Mouse (Mus musculus): ENCODE measurements around the gene Gm36028.

Gm36028 gene

GRCm38 (mm10) chr16:37861029-37861428, at the start of gene Gm36028:
TSS of gene Gm36028 (minus strand) at chr16:37861146.
- no peak for DNase-seq (ENCODE audit: low read depth, low spot score)

DNA sequence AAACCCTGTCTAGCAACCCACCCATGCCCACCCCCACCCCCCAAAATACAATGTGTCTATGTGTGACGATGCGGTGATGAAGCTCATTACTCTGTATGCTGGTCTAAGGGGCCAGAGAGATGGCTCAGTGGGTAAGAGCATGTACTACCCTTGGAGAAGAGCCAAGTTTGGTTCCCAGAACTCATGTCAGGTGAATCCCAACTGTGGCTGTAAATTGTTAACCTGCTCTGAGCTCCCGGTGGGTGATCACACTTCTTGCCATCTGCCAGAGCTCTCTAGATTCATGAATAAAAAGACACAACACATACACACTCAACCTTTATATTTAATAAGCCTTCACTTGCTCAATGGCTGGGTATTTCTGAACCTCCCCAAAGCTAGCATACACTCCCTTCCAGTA, 45.5 kb upstream of the Gm36028 start:
- DNase-seq (ENCODE audit: low read depth, low spot score) = no peak

DNA sequence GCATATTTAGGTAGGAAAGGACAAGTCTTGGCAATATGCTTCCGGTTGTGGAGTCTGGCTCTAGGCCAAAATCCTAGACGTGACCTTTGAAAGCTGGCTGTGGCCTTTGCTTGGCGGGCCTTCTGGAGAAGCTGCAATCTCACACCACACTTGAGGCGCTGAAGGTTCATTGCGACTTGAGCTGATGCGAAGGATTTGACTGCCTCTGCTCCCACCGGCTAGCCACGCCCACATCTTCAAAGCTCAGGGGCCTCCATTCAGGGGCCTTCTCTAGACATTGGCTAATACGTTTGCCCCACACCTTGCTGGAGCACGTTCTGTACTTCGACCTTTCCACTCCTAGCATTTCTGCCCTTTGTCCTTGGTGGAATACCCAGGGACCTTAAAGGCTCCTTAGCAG, 40.4 kb upstream of the Gm36028 start:
- peak; percentile 43 for DNase-seq (ENCODE audit: low read depth, low spot score)

DNA sequence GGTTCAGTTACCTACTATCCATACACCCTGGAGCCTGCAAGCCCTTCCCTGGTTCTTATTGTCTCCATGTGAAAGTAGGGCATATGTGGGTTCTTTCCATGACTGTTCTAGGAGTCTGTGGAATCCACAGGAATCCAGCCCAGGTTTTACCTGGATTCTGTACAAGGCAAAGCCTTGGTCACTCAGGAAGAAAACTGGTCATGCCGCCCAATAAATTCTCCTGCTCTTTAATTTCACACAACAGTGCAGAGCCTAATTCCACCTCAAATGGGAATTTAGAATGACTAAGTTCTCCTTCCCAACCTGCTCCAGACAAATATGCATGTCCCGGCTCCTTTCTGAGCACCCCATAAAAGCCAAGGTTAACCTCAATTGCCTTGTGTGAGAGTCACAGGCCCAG, 38.4 kb upstream of the Gm36028 start:
- DNase-seq (ENCODE audit: low read depth, low spot score) = no peak

- DNase-seq (ENCODE audit: low read depth, low spot score) = no peak
Observed at GRCm38 (mm10) chr16:37898790-37899189, 37.8 kb upstream of the Gm36028 start.

- no peak for DNase-seq (ENCODE audit: low read depth, low spot score)
Observed at GRCm38 (mm10) chr16:37893942-37894341, 33.0 kb upstream of the Gm36028 start.

DNA sequence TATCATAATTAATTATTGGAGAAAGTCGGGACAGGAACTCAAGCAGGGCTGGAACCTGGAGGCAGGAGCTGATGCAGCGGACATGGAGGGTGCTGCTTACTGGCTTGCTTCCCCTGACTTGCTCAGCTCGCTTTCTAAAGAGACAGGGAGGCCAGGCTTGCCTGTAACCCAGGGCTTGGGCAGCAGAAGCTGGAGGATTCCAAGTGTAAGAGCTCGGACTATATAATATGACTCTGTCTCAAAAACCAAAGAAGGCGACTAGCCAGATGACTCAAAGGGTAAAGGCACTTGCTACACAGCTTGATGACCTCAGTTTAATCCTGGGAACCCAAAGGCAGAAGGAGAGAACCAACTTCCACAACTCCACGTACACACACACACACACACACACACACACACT, 32.4 kb upstream of the Gm36028 start:
- no peak for DNase-seq (ENCODE audit: low read depth, low spot score)

DNA sequence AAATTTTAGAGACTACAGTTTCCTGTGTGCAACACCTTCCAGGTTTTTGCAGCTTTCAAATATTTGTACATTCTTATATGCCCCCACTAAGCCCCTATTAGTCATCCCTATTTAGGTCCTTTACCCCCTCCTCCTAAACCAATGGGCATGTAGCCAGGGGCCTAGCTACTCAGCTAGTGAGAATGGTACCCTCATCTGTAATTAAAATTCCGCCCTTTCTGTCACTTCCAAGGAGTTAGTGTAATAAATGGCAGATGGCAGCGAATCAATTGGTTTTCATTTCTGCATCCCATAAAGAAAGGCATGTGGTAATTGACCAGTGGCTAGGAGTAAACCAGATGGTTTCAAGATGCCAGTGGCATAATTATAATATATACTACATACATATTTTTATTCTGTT, 31.7 kb upstream of the Gm36028 start:
- DNase-seq (ENCODE audit: low read depth, low spot score) = no peak

GRCm38 (mm10) chr16:37888986-37889385, 28.0 kb upstream of the Gm36028 start:
- no peak for DNase-seq (ENCODE audit: low read depth, low spot score)

DNA sequence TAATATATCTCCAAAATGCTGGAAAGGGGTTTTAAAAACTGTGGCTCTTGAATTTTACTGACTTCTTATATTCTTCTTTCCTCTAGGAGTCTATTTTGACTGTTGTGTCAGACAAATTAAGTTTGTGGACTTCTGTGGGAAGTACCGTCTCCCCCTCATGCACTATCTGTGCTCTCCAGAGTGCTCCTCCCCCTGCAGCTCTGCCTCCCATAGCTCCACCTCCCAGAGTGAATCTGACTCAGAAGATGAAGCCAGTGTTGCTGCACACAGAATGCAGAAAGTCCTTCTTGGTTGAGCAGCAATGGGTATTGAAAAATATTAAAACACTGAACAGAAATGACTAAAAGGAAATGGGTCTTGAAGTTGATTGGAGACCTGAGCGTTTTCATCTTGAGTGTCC, 20.2 kb upstream of the Gm36028 start:
- DNase-seq (ENCODE audit: low read depth, low spot score) = no peak

GRCm38 (mm10) chr16:37879750-37880419, 18.9 kb upstream of the Gm36028 start:
- no peak for DNase-seq (ENCODE audit: low read depth, low spot score)

GRCm38 (mm10) chr16:37878951-37879505, 18.1 kb upstream of the Gm36028 start:
- peak; percentile 12 for DNase-seq (ENCODE audit: low read depth, low spot score)

GRCm38 (mm10) chr16:37877406-37877805, 16.5 kb upstream of the Gm36028 start:
- no peak for DNase-seq (ENCODE audit: low read depth, low spot score)

- no peak for DNase-seq (ENCODE audit: low read depth, low spot score)
Observed at GRCm38 (mm10) chr16:37874501-37875235, 13.7 kb upstream of the Gm36028 start.

DNA sequence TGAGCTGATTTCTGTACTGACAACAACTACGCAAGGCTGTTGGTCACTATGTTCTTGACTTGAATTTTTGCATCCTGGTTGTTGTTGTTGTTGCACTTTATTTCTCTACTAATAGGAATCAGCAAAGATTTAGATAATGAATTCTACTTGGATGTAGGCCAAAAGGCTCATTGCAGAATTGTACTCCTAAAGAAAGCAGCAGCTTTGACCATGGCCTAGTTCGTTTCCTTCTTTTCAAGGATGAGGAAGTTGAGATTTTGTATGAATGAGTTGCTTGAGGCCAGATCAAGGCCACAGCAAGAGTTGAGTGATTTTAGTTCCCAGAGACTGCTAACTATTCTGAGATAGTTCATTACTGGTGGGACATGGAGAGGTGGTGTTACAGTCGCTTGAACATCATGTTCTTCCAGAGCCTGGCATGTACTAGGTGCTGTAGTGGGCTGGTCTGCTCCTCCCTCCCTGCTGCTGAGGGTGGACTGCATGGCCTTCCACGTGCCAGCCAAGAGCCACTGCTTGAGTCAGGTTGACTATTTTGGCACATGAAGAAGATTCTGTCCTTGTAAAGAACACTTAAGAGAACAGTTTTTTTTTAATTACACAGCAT, 10.3 kb upstream of the Gm36028 start:
- no peak for DNase-seq (ENCODE audit: low read depth, low spot score)

DNA sequence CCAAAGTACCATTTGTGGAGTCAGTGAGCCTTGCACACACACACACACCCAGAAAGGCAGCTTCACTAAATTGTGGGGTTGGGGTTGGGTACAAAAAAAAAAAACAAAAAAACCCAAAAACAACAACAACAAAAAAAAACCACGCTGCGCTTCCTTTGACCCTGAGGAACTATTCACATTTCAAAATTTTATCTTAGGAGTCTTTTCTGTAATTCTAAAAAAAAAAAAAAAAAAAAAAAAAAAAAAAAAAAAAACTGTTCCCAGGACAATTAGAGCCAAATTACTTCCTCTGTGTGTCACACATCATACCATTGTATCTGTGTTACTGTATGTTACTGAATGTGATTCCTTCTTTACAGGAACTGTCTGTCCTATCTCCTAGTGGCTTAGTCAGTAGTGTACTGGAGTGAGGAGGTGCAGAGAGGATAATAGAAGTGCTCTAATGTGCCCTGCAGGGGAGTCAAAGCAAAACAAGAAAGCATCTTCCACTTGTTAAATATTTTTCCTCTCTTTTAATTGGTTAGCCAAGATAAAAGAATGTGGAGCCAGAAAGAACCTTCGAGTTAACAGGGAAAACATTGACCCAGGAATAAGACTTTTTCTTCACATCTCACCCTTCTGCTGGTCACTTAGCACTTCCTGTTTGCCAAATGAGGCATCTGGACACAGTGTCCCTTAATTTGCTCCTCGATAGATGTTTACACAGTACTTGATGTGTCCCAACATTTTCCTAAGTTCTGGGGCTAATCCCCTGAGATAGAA, 8.7 kb upstream of the Gm36028 start:
- peak; percentile 20 for DNase-seq (ENCODE audit: low read depth, low spot score)

GRCm38 (mm10) chr16:37868506-37869469, 7.8 kb upstream of the Gm36028 start:
- DNase-seq (ENCODE audit: low read depth, low spot score) = peak; percentile 89

DNA sequence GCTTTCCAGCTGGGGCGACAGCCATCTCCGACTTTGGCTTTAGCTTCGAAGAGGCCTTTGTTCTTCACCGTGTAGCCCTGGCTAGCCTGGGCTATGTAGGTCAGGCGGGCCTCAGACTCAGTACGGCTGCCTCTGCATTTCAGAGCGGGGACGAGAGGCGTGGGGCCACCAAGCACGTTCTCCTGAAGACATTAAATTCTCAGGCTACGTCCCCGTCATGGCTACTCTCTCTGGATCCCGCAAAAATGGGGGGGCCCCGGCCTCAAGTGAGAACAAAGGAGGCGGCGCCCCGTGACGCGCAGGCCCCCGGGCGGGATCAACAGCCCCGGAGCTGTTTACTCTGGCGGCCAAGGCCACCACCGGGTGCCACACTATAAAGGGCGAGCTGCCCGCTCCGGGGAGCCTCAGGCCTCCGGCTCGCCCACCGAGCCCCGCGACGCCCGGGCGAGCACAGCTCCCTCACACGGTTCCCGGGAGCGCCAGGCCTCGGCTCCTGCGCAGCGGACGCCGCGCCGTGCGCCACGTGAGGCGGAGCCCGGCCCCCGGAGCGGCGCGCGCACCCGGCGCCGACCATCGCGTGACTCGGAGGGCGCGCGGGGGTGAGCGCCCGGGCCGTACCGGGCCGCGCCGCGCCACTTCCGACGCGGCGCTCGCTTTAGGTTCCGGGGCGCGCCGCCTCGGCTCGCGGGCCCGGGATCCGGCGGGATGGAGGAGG, 7.0 kb upstream of the Gm36028 start, which contains the start of gene Lrrc58:
TSS of gene Lrrc58 (plus strand) at position 599 of the 715 bp plus-strand sequence.
- DNase-seq (ENCODE audit: low read depth, low spot score) = peak; percentile 81

DNA sequence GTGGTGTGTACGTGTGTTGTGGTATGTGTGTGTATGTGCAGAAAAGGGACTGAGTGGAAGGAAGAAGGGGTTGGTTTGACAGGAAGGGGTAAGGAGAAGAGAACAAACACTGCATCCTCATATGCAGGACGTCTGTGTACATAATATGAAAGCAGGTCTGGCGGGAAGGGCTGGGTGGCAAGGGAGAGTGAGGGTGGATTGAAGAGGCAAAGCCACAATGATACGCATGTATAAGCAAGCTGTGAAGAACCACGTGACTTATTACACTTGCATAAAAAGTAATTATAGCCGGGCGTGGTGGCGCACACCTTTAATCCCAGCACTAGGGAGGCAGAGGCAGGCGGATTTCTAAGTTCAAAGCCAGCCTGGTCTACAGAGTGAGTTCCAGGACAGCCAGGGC, 4.9 kb upstream of the Gm36028 start:
- DNase-seq (ENCODE audit: low read depth, low spot score) = no peak

GRCm38 (mm10) chr16:37863876-37864275, 2.9 kb upstream of the Gm36028 start:
- no peak for DNase-seq (ENCODE audit: low read depth, low spot score)
